Mouse (Mus musculus) kidney, embryonic 14.5 days (tissue): ENCODE measurements around the gene Ankrd61. TPM values are rescaled to one million over a fixed set of nuclear protein-coding genes. Genes with fewer than 3 reads are reported as not detected.

ENCODE experiments used
- ATAC-seq: fragments of 200-750 bp; cut with Nextera tagmentation; 2 replicates; pipeline ENCODE4 v1.8.0; 2017; ENCODE audit warnings: moderate number of reproducible peaks, mild to moderate bottlenecking, moderate TSS enrichment, moderate library complexity; ENCODE audit not compliant: low FRiP score, low TSS enrichment
- H3K27ac ChIP-seq: fragments of 300-500 bp; sonication (generic); 2 replicates; pipeline ENCODE4 v1.5.1; 2014; ENCODE audit warnings: low read depth, mild to moderate bottlenecking, low read length, moderate library complexity, mixed read lengths
- H3K27me3 ChIP-seq: fragments of 300-500 bp; sonication (generic); 2 replicates; pipeline ENCODE4 v1.6.1; 2014; ENCODE audit warnings: mild to moderate bottlenecking, low read length; ENCODE audit not compliant: control insufficient read depth, insufficient read depth
- H3K36me3 ChIP-seq: fragments of 300-500 bp; sonication (generic); 2 replicates; pipeline ENCODE4 v1.6.1; 2014; ENCODE audit warnings: low read length, mixed read lengths; ENCODE audit not compliant: control insufficient read depth, insufficient read depth
- H3K4me1 ChIP-seq: fragments of 300-500 bp; sonication (generic); 2 replicates; pipeline ENCODE4 v1.6.1; 2014; ENCODE audit warnings: low read length, mixed read lengths; ENCODE audit not compliant: control insufficient read depth, insufficient read depth
- H3K4me2 ChIP-seq: fragments of 300-500 bp; sonication (generic); replicated peaks from 2 replicates; pipeline ENCODE4 v1.6.1; 2014; ENCODE audit warnings: low read depth, mild to moderate bottlenecking, low read length
- H3K4me3 ChIP-seq: fragments of 300-500 bp; sonication (generic); 2 replicates; pipeline ENCODE4 v1.5.1; 2014; ENCODE audit warnings: mild to moderate bottlenecking, low read length
- H3K9ac ChIP-seq: fragments of 300-500 bp; sonication (generic); 2 replicates; pipeline ENCODE4 v1.6.1; 2014; ENCODE audit warnings: low read depth, mild to moderate bottlenecking, low read length, moderate library complexity
- H3K9me3 ChIP-seq: fragments of 300-500 bp; sonication (generic); 2 replicates; pipeline ENCODE4 v1.6.1; 2016; ENCODE audit warnings: low read length; ENCODE audit not compliant: control insufficient read depth
- WGBS: fragments of 180-500 bp; shearing (Covaris S2); extraction: QIAGEN DNeasy Blood & Tissue Kit; methylation state at CpG from one replicate; pipeline ENCODE4 v1.1.7; 2014; 5-methylcytosine and 5-hydroxymethylcytosine counted together
- polyA plus RNA-seq: library from polyadenylated mRNA; unstranded; fragments of >200 nt; fragmentation: Nextera tagmentation; extraction: Ambion mirVana; gene quantifications from 2 replicates; pipeline ENCODE4 v1.2.1, GENCODE M21; 2014

Gene Ankrd61
- polyA plus RNA-seq, 1 experiment from 2014 or later: 0.31 TPM

DNA sequence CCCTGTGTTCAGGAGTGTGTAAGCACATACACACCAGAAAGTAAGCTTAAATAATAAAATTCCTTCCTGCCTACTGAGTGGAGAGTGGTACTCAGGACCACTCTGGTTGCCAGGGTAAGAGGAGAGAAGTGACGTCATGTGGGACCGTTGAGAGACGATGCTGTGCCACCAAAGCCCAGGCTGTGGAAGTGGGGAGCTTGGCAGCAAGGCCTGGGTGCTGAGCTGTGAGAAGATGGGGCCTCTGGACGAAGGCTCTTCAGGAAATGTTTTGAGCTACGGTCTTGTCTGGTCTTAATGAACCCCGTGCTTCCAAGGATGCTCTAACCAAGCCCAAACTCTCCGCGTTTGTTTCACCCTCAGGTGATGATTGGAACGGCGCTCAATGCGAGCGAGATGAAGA lies 33.2 kb upstream of the Ankrd61 start:
- Histone ChIP-seq H3K36me3 (peaks cover 52% of the 10 kb centered on the region), H3K4me1 (no peaks in the 10 kb centered on the region)
- 96% methylated on average over 12 of the region's 12 CpGs for WGBS

DNA sequence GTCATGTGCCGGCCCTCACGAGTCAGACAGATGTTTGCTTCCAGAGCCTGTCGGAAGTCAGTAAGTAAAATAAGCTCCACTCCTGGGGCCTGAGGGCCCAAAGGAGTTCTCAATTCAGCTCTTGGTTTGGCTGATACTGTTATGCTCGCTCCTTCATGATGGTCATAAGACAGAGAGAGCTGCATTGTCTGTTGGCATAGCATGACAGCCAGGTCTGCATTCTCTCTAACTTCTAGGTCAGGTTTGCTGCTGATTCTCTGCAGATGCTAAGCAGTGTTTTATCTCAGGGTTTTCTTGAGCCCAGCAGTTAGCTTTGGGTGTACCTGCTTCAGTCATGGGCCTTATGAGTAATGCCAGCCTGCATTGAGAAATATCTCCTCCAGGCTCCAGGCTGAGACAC lies 31.8 kb upstream of the Ankrd61 start:
- no peaks in the 10 kb centered on the region for H3K9me3 ChIP-seq
- peaks cover 64% of the 10 kb centered on the region for H3K36me3 ChIP-seq
- no peak overlapping the region for H3K27ac ChIP-seq
- H3K4me3 ChIP-seq: no peak overlapping the region
- no peak for ATAC-seq
- no peak overlapping the region for H3K9ac ChIP-seq
- 85% methylated on average over 4 of the region's 4 CpGs for WGBS
- H3K4me2 ChIP-seq: no peak overlapping the region
- H3K4me1 ChIP-seq: no peaks in the 10 kb centered on the region
- no peaks in the 10 kb centered on the region for H3K27me3 ChIP-seq

More for the DNA sequence above, 33.2 kb upstream of the Ankrd61 start:
- Histone ChIP-seq H3K27me3 (no peaks in the 10 kb centered on the region), H3K9me3 (no peaks in the 10 kb centered on the region), H3K27ac (no peak overlapping the region), H3K4me2 (no peak overlapping the region), H3K4me3 (no peak overlapping the region), H3K9ac (no peak overlapping the region)
- ATAC-seq: no peak

DNA sequence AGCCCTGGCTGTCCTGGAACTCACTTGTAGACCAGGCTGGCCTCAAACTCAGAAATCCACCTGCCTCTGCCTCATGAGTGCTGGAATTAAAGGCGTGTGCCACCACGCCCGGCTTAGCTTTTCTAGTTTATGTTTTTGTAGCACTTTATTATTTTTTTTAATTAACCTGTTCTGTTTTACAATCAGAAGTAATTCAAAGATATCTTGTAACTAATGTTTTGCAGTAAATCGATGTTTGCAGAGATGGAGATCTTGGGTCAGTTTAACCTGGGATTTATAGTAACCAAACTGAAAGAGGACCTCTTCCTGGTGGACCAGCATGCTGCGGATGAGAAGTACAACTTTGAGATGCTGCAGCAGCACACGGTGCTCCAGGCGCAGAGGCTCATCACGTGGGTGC lies 30.4 kb upstream of the Ankrd61 start, which contains the start of gene Gm42421:
Gene Gm42421 (plus strand): TSS at position 301 of the 400 bp plus-strand sequence.
- 95% methylated on average over 8 of the region's 8 CpGs for WGBS
- Histone ChIP-seq H3K27ac (no peak within 1 kb of the TSS), H3K36me3 (peaks cover 78% of the 10 kb centered on the region), H3K4me3 (no peak within 1 kb of the TSS), H3K9me3 (no peaks in the 10 kb centered on the region), H3K27me3 (no peaks in the 10 kb centered on the region), H3K4me2 (no peak within 1 kb of the TSS), H3K4me1 (no peaks in the 10 kb centered on the region), H3K9ac (no peak within 1 kb of the TSS)
- ATAC-seq: no peak

DNA sequence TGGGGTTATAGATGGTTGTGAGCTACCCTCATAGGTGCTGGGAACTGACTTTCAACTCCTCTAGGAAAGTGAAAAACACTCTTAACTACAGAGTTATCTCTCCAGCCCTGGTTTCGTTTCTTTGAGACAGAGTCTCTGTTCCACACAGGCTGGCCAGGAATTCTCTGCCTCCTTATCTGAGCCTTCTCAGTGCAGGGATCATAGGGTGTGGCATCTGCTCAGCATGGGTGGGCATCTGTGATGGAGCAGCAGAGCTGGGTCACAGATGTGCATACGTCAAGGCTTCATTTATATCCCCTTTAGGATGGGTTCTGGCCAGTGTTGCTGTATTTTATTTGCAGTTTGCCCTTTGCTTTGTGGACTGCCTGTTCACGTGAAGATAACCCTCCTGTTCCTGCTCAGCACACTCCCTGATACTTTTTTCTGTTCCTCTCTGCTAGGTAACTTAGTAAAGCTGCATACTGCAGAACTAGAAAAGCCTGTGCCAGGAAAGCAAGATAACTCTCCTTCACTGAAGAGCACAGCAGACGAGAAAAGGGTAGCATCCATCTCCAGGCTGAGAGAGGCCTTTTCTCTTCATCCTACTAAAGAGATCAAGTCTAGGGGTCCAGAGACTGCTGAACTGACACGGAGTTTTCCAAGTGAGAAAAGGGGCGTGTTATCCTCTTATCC lies 27.4 kb upstream of the Ankrd61 start:
- H3K4me3 ChIP-seq: no peak overlapping the region
- no peak overlapping the region for H3K4me2 ChIP-seq
- H3K9me3 ChIP-seq: no peaks in the 10 kb centered on the region
- H3K9ac ChIP-seq: no peak overlapping the region
- no peak overlapping the region for H3K27ac ChIP-seq
- no peaks in the 10 kb centered on the region for H3K27me3 ChIP-seq
- ATAC-seq: no peak
- WGBS: 88% methylated on average over 6 of the region's 6 CpGs
- peaks cover 80% of the 10 kb centered on the region for H3K36me3 ChIP-seq
- H3K4me1 ChIP-seq: no peaks in the 10 kb centered on the region

DNA sequence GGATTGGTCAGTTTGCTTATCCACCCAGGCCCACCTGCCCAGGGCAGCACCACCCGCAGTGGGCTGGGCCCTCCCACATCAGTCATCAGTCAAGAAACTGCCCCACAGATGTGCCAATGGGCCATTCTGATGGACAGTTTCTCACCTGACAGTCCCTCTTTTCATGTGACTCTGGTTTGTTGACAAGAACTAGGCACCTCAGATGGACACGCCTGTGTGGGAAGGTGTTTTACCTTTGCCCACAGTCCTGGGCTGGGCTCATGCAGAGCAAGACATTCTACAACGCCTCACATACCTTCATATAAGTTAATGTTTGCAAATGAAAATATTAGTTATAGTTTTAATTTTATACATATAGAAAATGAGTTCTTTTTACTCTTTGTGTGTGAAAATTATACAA lies 20.6 kb upstream of the Ankrd61 start:
- no peak overlapping the region for H3K4me2 ChIP-seq
- WGBS: 92% methylated on average over 3 of the region's 3 CpGs

DNA sequence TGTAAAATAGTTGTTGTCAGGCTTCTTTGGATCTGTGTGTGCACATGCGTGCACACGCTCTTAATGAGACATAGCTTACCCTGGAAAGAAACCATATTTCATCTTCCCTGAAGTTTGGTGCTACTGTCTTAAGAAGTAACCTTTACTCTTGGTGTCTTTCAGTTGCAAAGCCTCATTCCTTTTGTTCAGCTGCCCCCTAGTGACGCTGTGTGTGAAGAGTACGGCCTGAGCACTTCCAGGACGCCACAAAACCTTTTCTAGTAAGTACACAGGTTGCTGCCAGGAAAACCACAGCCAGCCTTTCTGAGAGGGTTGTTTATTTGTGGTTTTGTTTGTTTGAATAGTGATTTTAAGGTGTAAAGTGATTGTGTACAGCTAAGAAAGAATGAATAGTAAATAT lies 19.9 kb upstream of the Ankrd61 start:
- Histone ChIP-seq H3K4me3 (no peak overlapping the region), H3K9ac (no peak overlapping the region), H3K9me3 (no peaks in the 10 kb centered on the region), H3K27ac (no peak overlapping the region), H3K4me1 (no peaks in the 10 kb centered on the region), H3K27me3 (no peaks in the 10 kb centered on the region), H3K36me3 (peaks cover 56% of the 10 kb centered on the region), H3K4me2 (no peak overlapping the region)
- ATAC-seq: no peak
- whole genome bisulfite sequencing: 49% methylated on average over 5 of the region's 5 CpGs

More for the DNA sequence above, 20.6 kb upstream of the Ankrd61 start:
- Histone ChIP-seq H3K9ac (no peak overlapping the region), H3K4me3 (no peak overlapping the region), H3K9me3 (no peaks in the 10 kb centered on the region), H3K36me3 (peaks cover 62% of the 10 kb centered on the region), H3K4me1 (no peaks in the 10 kb centered on the region), H3K27ac (no peak overlapping the region), H3K27me3 (no peaks in the 10 kb centered on the region)
- no peak for ATAC-seq

DNA sequence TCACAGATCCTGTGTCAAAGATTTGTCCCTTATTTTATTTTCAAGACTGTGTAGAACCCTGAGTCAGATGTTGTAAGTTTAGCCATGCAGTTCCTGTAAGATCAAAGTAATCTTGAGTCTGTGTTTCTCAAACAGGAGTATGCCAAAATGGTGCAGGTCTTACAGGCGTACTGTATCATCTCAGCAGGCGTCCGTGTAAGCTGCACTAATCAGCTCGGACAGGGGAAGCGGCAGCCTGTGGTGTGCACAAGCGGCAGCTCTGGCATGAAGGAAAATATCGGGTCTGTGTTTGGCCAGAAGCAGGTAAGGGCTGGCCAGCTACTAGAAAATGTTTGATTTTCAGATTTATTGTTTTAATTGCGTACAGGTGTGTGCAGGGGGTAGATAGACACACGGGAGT lies 18.7 kb upstream of the Ankrd61 start:
- Histone ChIP-seq H3K27me3 (no peaks in the 10 kb centered on the region), H3K36me3 (peaks cover 47% of the 10 kb centered on the region), H3K4me3 (no peak overlapping the region), H3K4me1 (peaks cover under 1% of the 10 kb centered on the region; the same call in 1 of the 2 replicates), H3K27ac (no peak overlapping the region), H3K9me3 (no peaks in the 10 kb centered on the region), H3K4me2 (no peak overlapping the region), H3K9ac (no peak overlapping the region)
- 95% methylated on average over 9 of the region's 9 CpGs for WGBS
- no peak for ATAC-seq

DNA sequence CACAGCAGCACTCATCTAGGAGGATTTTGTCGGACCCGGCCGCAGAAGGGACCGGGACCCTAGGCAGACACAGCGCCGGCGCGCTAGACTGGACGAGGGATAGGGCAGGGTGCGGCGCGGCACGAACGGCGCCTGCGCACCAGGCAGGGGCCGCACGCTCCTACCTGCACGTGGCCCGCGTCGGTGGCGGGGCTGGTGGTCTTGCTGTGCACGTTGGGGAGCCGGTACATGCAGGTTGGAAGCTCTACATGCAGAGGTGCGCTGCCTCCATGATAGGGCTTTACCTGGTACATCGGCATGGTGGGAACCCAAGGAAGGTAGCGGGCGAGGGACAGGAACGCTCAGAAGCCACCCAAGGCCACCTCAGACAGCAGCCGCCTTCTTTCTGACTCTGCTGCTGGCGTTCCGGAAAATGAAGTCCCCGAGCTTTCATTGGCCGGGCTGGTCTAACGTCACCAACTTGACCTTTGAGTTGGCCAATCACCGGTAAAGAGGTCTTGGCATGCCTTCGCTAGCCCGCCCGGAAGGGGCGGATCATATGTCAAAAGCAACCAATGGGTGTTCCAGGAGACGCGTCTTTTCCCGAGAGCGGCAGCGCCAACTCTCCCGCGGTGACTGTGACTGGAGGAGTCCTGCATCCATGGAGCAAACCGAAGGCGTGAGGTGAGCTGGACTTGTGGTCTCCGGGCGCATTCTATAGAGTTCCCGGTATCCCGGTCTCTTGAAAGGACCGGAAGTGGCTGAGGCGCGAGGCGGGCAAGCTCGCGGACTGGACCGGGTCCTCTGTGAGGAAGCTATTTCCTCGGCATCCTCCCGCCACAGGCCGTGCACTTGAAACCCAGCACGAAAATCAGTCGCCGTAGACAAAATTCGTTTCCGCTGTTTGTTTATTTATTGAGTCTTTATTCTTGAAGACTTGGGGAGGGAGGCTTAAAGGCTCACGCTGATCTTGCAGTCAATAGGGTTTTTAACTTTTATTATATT lies 12.2 kb upstream of the Ankrd61 start, which contains the start of the genes Aimp2 and Pms2:
Gene Aimp2 (minus strand): TSS at position 431 of the 984 bp plus-strand sequence.
Gene Pms2 (plus strand): TSS at position 548 of the 984 bp plus-strand sequence.
- Histone ChIP-seq H3K9ac (peak within 1 kb of the TSS; percentile 70), H3K4me1 (peaks cover 23% of the 10 kb centered on the region), H3K9me3 (no peaks in the 10 kb centered on the region), H3K4me2 (peak within 1 kb of the TSS; percentile 63), H3K36me3 (peaks cover 22% of the 10 kb centered on the region; the same call in 1 of the 2 replicates), H3K27ac (peak within 1 kb of the TSS; percentile 85), H3K27me3 (no peaks in the 10 kb centered on the region), H3K4me3 (peak within 1 kb of the TSS; percentile 69)
- peak; percentile 98 for ATAC-seq
- WGBS: under 1% methylated on average over 70 of the region's 70 CpGs
